Mouse (Mus musculus): ENCODE measurements around the gene Mfsd10. TPM values are rescaled to one million over a fixed set of nuclear protein-coding genes. Genes with fewer than 3 reads are reported as not detected.

Mfsd10 gene
- total and polyA plus RNA-seq, 3 experiments, result 136 to 296 TPM; not detected in 1

DNA sequence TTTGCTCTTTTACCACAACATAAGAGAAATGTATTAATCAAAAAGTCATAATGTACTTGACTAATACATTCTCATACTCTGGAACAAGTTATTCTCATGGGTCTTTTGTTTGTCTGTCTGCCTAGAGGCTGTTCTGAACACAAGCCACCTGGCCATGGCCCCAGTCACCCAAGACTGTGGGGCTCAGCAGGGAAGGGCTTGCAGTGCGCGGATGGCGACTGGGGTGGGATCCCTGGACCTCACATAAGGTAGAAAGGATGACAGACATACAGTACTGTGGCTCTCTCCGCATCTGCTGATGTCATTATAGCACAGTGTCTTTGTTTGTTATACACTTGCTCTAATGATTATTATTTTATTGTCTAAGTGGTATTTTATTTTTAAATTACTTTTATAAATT lies 46.3 kb downstream of the Mfsd10 start:
- TF ChIP-seq MXI1 (IDR thresholded peaks at IDR 0.05; ENCODE audit: low read depth, low read length) (no peak), ZNF384 (IDR thresholded peaks at IDR 0.05; ENCODE audit: low read depth, low read length) (no peak), CHD1 (IDR thresholded peaks at IDR 0.05; ENCODE audit: low read depth, low read length) (no peak), CTCF (IDR thresholded peaks at IDR 0.05 in 2 of 3, conservative IDR thresholded peaks at IDR 0.05 in 1 of 3; ENCODE audit: control insufficient read depth in 1 of 3, insufficient read depth in 1 of 3, low read depth in 2 of 3, low read length in 3 of 3, poor library complexity in 1 of 3, severe bottlenecking in 1 of 3) (no peak), MEF2A (IDR thresholded peaks at IDR 0.05; ENCODE audit: extremely low read depth, insufficient replicate concordance, low read depth, low read length, poor library complexity, severe bottlenecking) (no peak), CHD2 (IDR thresholded peaks at IDR 0.05; ENCODE audit: low read length) (no peak), KAT2A (conservative IDR thresholded peaks at IDR 0.05; ENCODE audit: low read depth, low read length) (no peak), MYC (IDR thresholded peaks at IDR 0.05; ENCODE audit: low read depth, low read length) (no peak), TBP (IDR thresholded peaks at IDR 0.05; ENCODE audit: low read depth, low read length) (no peak), ZKSCAN1 (IDR thresholded peaks at IDR 0.05; ENCODE audit: low read depth, low read length) (no peak), SIN3A (IDR thresholded peaks at IDR 0.05; ENCODE audit: low read length) (no peak), SMC3 (IDR thresholded peaks at IDR 0.05; ENCODE audit: low read depth, low read length) (no peak), MAX (IDR thresholded peaks at IDR 0.05; ENCODE audit: low read length) (no peak), UBTF (IDR thresholded peaks at IDR 0.05; ENCODE audit: borderline replicate concordance, insufficient read depth, low read depth, low read length) (no peak), NELFE (IDR thresholded peaks at IDR 0.05; ENCODE audit: low read depth, low read length) (no peak), TCF12 (IDR thresholded peaks at IDR 0.05; ENCODE audit: low read depth, low read length) (no peak), ZMIZ1 (IDR thresholded peaks at IDR 0.05; ENCODE audit: low read depth, low read length) (no peak), HCFC1 (IDR thresholded peaks at IDR 0.05; ENCODE audit: low read depth, low read length) (no peak), USF2 (IDR thresholded peaks at IDR 0.05; ENCODE audit: borderline replicate concordance in 1 of 2, insufficient read depth in 1 of 2, low read depth in 1 of 2, low read length in 2 of 2) (no peak), ETS1 (IDR thresholded peaks at IDR 0.05; ENCODE audit: low read depth, low read length) (no peak)
- no peak overlapping the region for H3K27ac ChIP-seq (ENCODE audit: control insufficient read depth, low read depth, low read length)
- H3K9me3 ChIP-seq (replicated peaks; ENCODE audit: insufficient read depth, low read length), result no peaks in the 10 kb centered on the region
- DNase-seq (ENCODE audit: low read depth, low spot score), result no peak
- no peak overlapping the region for H3K9ac ChIP-seq (ENCODE audit: control insufficient read depth, low read depth, low read length, poor library complexity, severe bottlenecking)
- no peak overlapping the region for H3K4me3 ChIP-seq (ENCODE audit: control insufficient read depth in 1 of 2, insufficient read depth in 1 of 2, low read depth in 2 of 2, low read length in 2 of 2)
- H3K4me1 ChIP-seq (ENCODE audit: control insufficient read depth in 1 of 2, insufficient read depth in 2 of 2, low read length in 2 of 2), result no peaks in the 10 kb centered on the region
- H3K79me2 ChIP-seq (ENCODE audit: control insufficient read depth, insufficient read depth, low read length, poor library complexity), result peaks cover 2% of the 10 kb centered on the region; the same call in 1 of the 2 replicates
- no peaks in the 10 kb centered on the region for H3K27me3 ChIP-seq (ENCODE audit: control insufficient read depth in 1 of 2, insufficient read depth in 2 of 2, low read length in 2 of 2)
- no peaks in the 10 kb centered on the region for H3K36me3 ChIP-seq (ENCODE audit: control insufficient read depth in 1 of 2, insufficient read depth in 2 of 2, low read length in 2 of 2)

GRCm38 (mm10) chr5:34590059-34590458 lies 47.0 kb downstream of the Mfsd10 start:
- no peaks in the 10 kb centered on the region for H3K27me3 ChIP-seq (ENCODE audit: control insufficient read depth in 1 of 2, insufficient read depth in 2 of 2, low read length in 2 of 2)
- no peak overlapping the region for H3K9ac ChIP-seq (ENCODE audit: control insufficient read depth, low read depth, low read length, poor library complexity, severe bottlenecking)
- no peak overlapping the region for H3K4me3 ChIP-seq (ENCODE audit: control insufficient read depth in 1 of 2, insufficient read depth in 1 of 2, low read depth in 2 of 2, low read length in 2 of 2)
- peaks cover 2% of the 10 kb centered on the region; the same call in 1 of the 2 replicates for H3K79me2 ChIP-seq (ENCODE audit: control insufficient read depth, insufficient read depth, low read length, poor library complexity)
- H3K9me3 ChIP-seq (replicated peaks; ENCODE audit: insufficient read depth, low read length), result no peaks in the 10 kb centered on the region
- DNase-seq (ENCODE audit: low read depth, low spot score), result no peak
- TF ChIP-seq RAD21 (IDR thresholded peaks at IDR 0.05; ENCODE audit: low read depth, low read length) (no peak), UBTF (IDR thresholded peaks at IDR 0.05; ENCODE audit: borderline replicate concordance, insufficient read depth, low read depth, low read length) (no peak), NELFE (IDR thresholded peaks at IDR 0.05; ENCODE audit: low read depth, low read length) (no peak), MXI1 (IDR thresholded peaks at IDR 0.05; ENCODE audit: low read depth, low read length) (no peak)
- H3K4me1 ChIP-seq (ENCODE audit: control insufficient read depth in 1 of 2, insufficient read depth in 2 of 2, low read length in 2 of 2), result no peaks in the 10 kb centered on the region
- no peak overlapping the region for H3K27ac ChIP-seq (ENCODE audit: control insufficient read depth, low read depth, low read length)
- no peaks in the 10 kb centered on the region for H3K36me3 ChIP-seq (ENCODE audit: control insufficient read depth in 1 of 2, insufficient read depth in 2 of 2, low read length in 2 of 2)
